Mouse (Mus musculus): ENCODE results near the gene Ppm1h. TPM values are rescaled to one million over a fixed set of nuclear protein-coding genes. Genes with fewer than 3 reads are reported as not detected.

Gene Ppm1h
- polyA plus RNA-seq, 1 experiment from 2014 or later, result 1.8 TPM

- no peak for DNase-seq (ENCODE audit: low spot score)
- Histone ChIP-seq H3K4me3 (ENCODE audit: low read depth, low read length) (no peak overlapping the region), H3K9me3 (ENCODE audit: control insufficient read depth, low read length) (no peaks in the 10 kb centered on the region), H3K36me3 (ENCODE audit: control insufficient read depth, insufficient read depth, low read length) (no peaks in the 10 kb centered on the region), H3K9ac (ENCODE audit: low read depth, low read length) (no peak overlapping the region), H3K4me2 (no peak overlapping the region), H3K27me3 (replicated peaks; ENCODE audit: control insufficient read depth, insufficient read depth, low read length) (no peaks in the 10 kb centered on the region), H3K27ac (ENCODE audit: low read depth, low read length) (no peak overlapping the region), H3K4me1 (replicated peaks; ENCODE audit: control insufficient read depth, insufficient read depth, low read length) (no peaks in the 10 kb centered on the region)
- 77% methylated on average over 3 of the region's 3 CpGs for whole genome bisulfite sequencing
- no peak for ATAC-seq (replicated peaks; ENCODE audit: low FRiP score)
Measured at GRCm38 (mm10) chr10:122829801-122830217, 151.2 kb downstream of the Ppm1h start.

GRCm38 (mm10) chr10:122830638-122831037 is 152.1 kb downstream of the Ppm1h start:
- H3K4me1 ChIP-seq (replicated peaks; ENCODE audit: control insufficient read depth, insufficient read depth, low read length), result no peaks in the 10 kb centered on the region
- DNase-seq (ENCODE audit: low spot score), result no peak
- H3K9me3 ChIP-seq (ENCODE audit: control insufficient read depth, low read length), result no peaks in the 10 kb centered on the region
- no peaks in the 10 kb centered on the region for H3K36me3 ChIP-seq (ENCODE audit: control insufficient read depth, insufficient read depth, low read length)
- no peak overlapping the region for H3K27ac ChIP-seq (ENCODE audit: low read depth, low read length)
- H3K9ac ChIP-seq (ENCODE audit: low read depth, low read length), result no peak overlapping the region
- no peaks in the 10 kb centered on the region for H3K27me3 ChIP-seq (replicated peaks; ENCODE audit: control insufficient read depth, insufficient read depth, low read length)
- H3K4me2 ChIP-seq, result no peak overlapping the region
- H3K4me3 ChIP-seq (ENCODE audit: low read depth, low read length), result no peak overlapping the region
- 89% methylated on average over 10 of the region's 10 CpGs for WGBS
- ATAC-seq (replicated peaks; ENCODE audit: low FRiP score), result no peak

DNA sequence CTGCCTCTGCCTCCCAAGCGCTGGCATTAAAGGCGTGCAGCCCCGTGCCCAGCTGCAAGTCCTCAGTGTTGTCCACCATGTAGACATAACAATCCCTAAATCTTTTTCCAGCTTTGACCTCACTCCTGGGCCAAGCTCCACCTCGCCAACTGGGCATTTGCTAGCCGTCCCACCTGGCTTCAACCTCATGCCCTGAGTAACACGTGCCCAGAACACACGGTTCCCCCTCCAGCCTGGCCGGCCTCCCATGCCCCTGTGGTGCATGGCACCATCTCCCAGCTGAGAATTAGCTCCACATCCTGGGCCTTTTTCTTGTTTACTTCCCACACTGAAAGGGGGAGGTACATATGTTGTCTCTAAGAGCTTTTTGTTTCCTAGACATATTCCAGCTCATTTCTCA is 163.5 kb downstream of the Ppm1h start:
- Histone ChIP-seq H3K9ac (ENCODE audit: low read depth, low read length) (no peak overlapping the region), H3K36me3 (ENCODE audit: control insufficient read depth, insufficient read depth, low read length) (no peaks in the 10 kb centered on the region), H3K4me3 (ENCODE audit: low read depth, low read length) (no peak overlapping the region), H3K27me3 (replicated peaks; ENCODE audit: control insufficient read depth, insufficient read depth, low read length) (no peaks in the 10 kb centered on the region), H3K4me2 (no peak overlapping the region), H3K4me1 (replicated peaks; ENCODE audit: control insufficient read depth, insufficient read depth, low read length) (no peaks in the 10 kb centered on the region), H3K27ac (ENCODE audit: low read depth, low read length) (no peak overlapping the region), H3K9me3 (ENCODE audit: control insufficient read depth, low read length) (peaks cover 4% of the 10 kb centered on the region; the same call in 1 of the 2 replicates)
- ATAC-seq (replicated peaks; ENCODE audit: low FRiP score), result no peak
- WGBS, result 91% methylated on average over 8 of the region's 8 CpGs
- no peak for DNase-seq (ENCODE audit: low spot score)

GRCm38 (mm10) chr10:122842961-122843360 is 164.4 kb downstream of the Ppm1h start:
- Histone ChIP-seq H3K9me3 (ENCODE audit: control insufficient read depth, low read length) (peaks cover 4% of the 10 kb centered on the region; the same call in 1 of the 2 replicates), H3K27ac (ENCODE audit: low read depth, low read length) (no peak overlapping the region), H3K4me2 (no peak overlapping the region), H3K36me3 (ENCODE audit: control insufficient read depth, insufficient read depth, low read length) (no peaks in the 10 kb centered on the region), H3K27me3 (replicated peaks; ENCODE audit: control insufficient read depth, insufficient read depth, low read length) (no peaks in the 10 kb centered on the region), H3K4me1 (replicated peaks; ENCODE audit: control insufficient read depth, insufficient read depth, low read length) (no peaks in the 10 kb centered on the region), H3K9ac (ENCODE audit: low read depth, low read length) (no peak overlapping the region), H3K4me3 (ENCODE audit: low read depth, low read length) (no peak overlapping the region)
- 92% methylated on average over 8 of the region's 8 CpGs for WGBS
- DNase-seq (ENCODE audit: low spot score) (no peak), ATAC-seq (replicated peaks; ENCODE audit: low FRiP score) (no peak)

DNA sequence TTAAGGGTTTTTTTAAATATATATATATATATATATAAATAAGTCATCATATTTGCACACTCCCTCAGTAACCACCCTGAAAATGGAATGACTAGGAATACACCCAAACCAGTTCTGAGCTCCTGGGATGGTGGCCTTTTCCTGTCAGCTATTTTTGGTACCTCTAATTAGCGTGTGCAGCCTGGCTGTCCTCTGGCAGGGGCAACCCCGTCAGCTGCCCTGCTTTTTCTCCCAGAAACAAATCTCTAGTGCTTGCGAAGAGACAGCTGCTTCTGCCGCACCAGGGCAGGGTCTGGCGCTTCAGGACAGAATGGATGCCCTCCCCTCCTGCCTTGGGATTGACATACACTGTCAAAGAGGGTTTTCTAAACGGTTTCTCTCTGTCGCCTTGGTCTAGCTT is 166.9 kb downstream of the Ppm1h start:
- DNase-seq (ENCODE audit: low spot score), result no peak
- no peak overlapping the region for H3K4me3 ChIP-seq (ENCODE audit: low read depth, low read length)
- H3K36me3 ChIP-seq (ENCODE audit: control insufficient read depth, insufficient read depth, low read length), result no peaks in the 10 kb centered on the region
- H3K4me2 ChIP-seq, result no peak overlapping the region
- H3K27me3 ChIP-seq (replicated peaks; ENCODE audit: control insufficient read depth, insufficient read depth, low read length), result no peaks in the 10 kb centered on the region
- ATAC-seq (replicated peaks; ENCODE audit: low FRiP score), result no peak
- peaks cover 4% of the 10 kb centered on the region; the same call in 1 of the 2 replicates for H3K9me3 ChIP-seq (ENCODE audit: control insufficient read depth, low read length)
- WGBS, result 62% methylated on average over 7 of the region's 7 CpGs
- H3K4me1 ChIP-seq (replicated peaks; ENCODE audit: control insufficient read depth, insufficient read depth, low read length), result no peaks in the 10 kb centered on the region
- H3K9ac ChIP-seq (ENCODE audit: low read depth, low read length), result no peak overlapping the region
- no peak overlapping the region for H3K27ac ChIP-seq (ENCODE audit: low read depth, low read length)

DNA sequence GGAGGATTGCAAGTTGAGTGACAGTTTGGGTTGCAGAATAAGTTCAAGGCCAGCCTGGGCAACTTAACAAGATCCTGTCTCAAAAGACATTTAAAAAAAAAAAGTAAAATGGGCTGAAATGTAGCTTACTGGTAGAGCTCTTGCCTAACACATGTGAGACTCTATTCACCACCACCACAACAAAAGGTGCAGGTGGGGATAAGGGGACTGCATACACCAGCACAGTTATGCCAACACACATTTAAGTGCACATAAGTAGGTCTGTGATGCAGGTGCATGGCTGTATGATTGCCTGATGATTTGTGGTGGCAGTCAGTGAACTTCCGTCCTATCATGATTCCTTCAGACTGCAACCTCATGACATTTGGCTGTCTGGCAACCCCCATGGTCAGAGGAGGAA is 167.9 kb downstream of the Ppm1h start:
- Histone ChIP-seq H3K4me1 (replicated peaks; ENCODE audit: control insufficient read depth, insufficient read depth, low read length) (no peaks in the 10 kb centered on the region), H3K9ac (ENCODE audit: low read depth, low read length) (no peak overlapping the region), H3K4me3 (ENCODE audit: low read depth, low read length) (no peak overlapping the region), H3K4me2 (no peak overlapping the region), H3K9me3 (ENCODE audit: control insufficient read depth, low read length) (no peaks in the 10 kb centered on the region), H3K36me3 (ENCODE audit: control insufficient read depth, insufficient read depth, low read length) (no peaks in the 10 kb centered on the region), H3K27ac (ENCODE audit: low read depth, low read length) (no peak overlapping the region), H3K27me3 (replicated peaks; ENCODE audit: control insufficient read depth, insufficient read depth, low read length) (no peaks in the 10 kb centered on the region)
- ATAC-seq (replicated peaks; ENCODE audit: low FRiP score) (no peak), DNase-seq (ENCODE audit: low spot score) (no peak)
- 94% methylated on average over 1 of the region's 1 CpGs for WGBS

DNA sequence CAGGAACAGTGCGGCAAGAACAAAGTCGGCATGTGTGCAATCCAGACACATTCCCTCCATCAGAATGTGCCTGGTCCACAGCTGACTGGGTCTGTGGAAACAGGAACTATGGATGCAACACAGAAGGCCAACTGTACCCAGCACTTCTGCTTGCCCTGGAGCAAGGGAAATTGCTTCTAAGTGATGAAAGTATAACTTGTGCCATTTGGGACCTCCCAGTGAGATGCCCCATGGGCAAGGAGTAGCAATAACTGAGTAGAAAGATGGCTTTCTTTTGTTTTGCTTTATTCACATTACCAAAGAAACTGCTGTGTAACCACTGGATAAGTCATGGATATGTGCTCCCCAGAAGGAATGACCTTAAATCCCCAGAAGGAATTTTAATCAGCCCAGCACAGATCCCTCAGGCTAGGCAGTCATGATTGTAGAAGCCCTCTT is 169.5 kb downstream of the Ppm1h start:
- DNase-seq (ENCODE audit: low spot score), result no peak

DNA sequence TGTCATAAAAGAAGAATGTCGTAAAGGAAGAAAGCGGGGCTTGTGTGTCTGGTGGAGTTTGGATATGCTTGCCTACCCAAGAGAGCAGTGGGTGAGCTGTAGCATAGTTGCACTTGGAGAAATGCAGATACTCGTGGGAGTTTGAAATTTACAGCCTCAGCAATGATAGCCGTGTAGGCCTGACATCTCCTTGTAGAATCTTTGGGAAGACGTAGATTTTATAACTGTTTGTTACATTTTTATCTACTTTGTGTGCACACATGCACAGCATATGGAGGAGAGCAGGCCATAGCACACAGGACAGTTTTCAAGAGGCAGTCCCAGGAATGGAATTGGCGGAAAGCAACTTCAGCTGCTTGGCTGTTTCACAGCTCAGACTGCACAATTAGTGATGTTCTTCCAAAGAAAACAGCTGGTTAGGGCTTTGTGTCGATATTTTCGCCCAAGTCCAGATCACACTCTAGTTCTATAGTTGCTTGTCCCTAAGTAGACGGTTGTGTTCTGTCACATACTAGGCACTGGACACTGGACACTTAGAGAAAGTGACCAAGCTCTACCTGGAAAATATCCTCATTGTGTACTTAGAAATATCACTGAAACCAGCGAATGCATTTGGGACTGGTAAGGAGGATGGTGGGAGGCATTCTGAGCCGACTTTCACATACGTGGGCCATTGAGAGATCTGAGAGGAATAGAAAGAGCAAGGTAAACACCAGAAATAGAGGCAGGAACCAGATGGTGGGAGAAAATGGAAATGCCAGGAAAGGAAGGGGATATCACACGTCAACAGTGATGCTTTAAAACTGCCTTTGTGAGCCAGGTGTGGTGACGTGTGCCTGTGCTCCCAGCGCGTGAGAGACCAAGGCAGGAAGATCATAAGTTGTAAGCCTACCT is 173.0 kb downstream of the Ppm1h start:
- 85% methylated on average over 16 of the region's 16 CpGs for WGBS
- Histone ChIP-seq H3K36me3 (ENCODE audit: control insufficient read depth, insufficient read depth, low read length) (no peaks in the 10 kb centered on the region), H3K27me3 (replicated peaks; ENCODE audit: control insufficient read depth, insufficient read depth, low read length) (no peaks in the 10 kb centered on the region), H3K4me3 (ENCODE audit: low read depth, low read length) (no peak overlapping the region), H3K4me1 (replicated peaks; ENCODE audit: control insufficient read depth, insufficient read depth, low read length) (no peaks in the 10 kb centered on the region; the same call in 1 of the 2 replicates), H3K4me2 (no peak overlapping the region), H3K9ac (ENCODE audit: low read depth, low read length) (no peak overlapping the region), H3K27ac (ENCODE audit: low read depth, low read length) (no peak overlapping the region), H3K9me3 (ENCODE audit: control insufficient read depth, low read length) (no peaks in the 10 kb centered on the region)
- DNase-seq (ENCODE audit: low spot score), result no peak
- no peak for ATAC-seq (replicated peaks; ENCODE audit: low FRiP score)

More for the DNA sequence above, 169.5 kb downstream of the Ppm1h start:
- no peak overlapping the region for H3K9ac ChIP-seq (ENCODE audit: low read depth, low read length)
- ATAC-seq (replicated peaks; ENCODE audit: low FRiP score), result no peak
- H3K27me3 ChIP-seq (replicated peaks; ENCODE audit: control insufficient read depth, insufficient read depth, low read length), result no peaks in the 10 kb centered on the region
- no peak overlapping the region for H3K4me3 ChIP-seq (ENCODE audit: low read depth, low read length)
- WGBS, result 74% methylated on average over 2 of the region's 2 CpGs
- no peaks in the 10 kb centered on the region for H3K9me3 ChIP-seq (ENCODE audit: control insufficient read depth, low read length)
- H3K4me2 ChIP-seq, result no peak overlapping the region
- H3K27ac ChIP-seq (ENCODE audit: low read depth, low read length), result no peak overlapping the region
- H3K36me3 ChIP-seq (ENCODE audit: control insufficient read depth, insufficient read depth, low read length), result no peaks in the 10 kb centered on the region
- H3K4me1 ChIP-seq (replicated peaks; ENCODE audit: control insufficient read depth, insufficient read depth, low read length), result no peaks in the 10 kb centered on the region

DNA sequence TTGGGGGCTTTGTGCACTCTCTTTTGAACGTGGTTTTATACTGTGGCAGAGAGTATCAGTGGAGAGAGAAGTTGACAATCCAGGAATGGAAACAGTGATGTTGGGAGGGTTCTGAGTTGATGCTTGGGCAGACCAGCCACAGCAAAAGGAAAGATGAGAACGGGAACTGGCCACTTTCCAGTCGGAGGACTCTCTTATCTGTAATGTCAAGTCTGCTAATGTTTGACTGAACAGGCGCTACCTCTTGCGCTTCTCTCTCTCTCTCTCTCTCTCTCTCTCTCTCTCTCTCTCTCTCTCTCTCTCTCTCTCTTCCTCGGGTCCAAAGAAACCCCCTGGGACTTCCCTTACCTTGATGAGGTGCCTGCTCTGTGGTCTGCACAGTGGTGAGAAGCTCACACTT is 176.0 kb downstream of the Ppm1h start:
- Histone ChIP-seq H3K4me2 (no peak overlapping the region; the same call in 1 of the 2 replicates), H3K36me3 (ENCODE audit: control insufficient read depth, insufficient read depth, low read length) (no peaks in the 10 kb centered on the region), H3K9me3 (ENCODE audit: control insufficient read depth, low read length) (no peaks in the 10 kb centered on the region), H3K4me1 (replicated peaks; ENCODE audit: control insufficient read depth, insufficient read depth, low read length) (peaks cover 4% of the 10 kb centered on the region), H3K27me3 (replicated peaks; ENCODE audit: control insufficient read depth, insufficient read depth, low read length) (no peaks in the 10 kb centered on the region), H3K27ac (ENCODE audit: low read depth, low read length) (no peak overlapping the region), H3K9ac (ENCODE audit: low read depth, low read length) (no peak overlapping the region), H3K4me3 (ENCODE audit: low read depth, low read length) (no peak overlapping the region)
- WGBS, result 39% methylated on average over 6 of the region's 6 CpGs
- ATAC-seq (replicated peaks; ENCODE audit: low FRiP score) (no peak), DNase-seq (ENCODE audit: low spot score) (no peak)
